Mouse (Mus musculus) intestine, embryonic 15.5 days (tissue): ENCODE data around the gene Lnx1. TPM values are rescaled to one million over a fixed set of nuclear protein-coding genes. Genes with fewer than 3 reads are reported as not detected.
A peak's percentile ranks its signal among the peaks of the same experiment; 100 is the strongest.

ENCODE experiments used
- ATAC-seq: fragments of 200-750 bp; cut with Nextera tagmentation; 2 replicates; pipeline ENCODE4 v1.8.0; 2017; ENCODE audit warnings: moderate TSS enrichment, moderate library complexity
- H3K27ac ChIP-seq: fragments of 300-500 bp; sonication (generic); 2 replicates; pipeline ENCODE4 v1.5.1; 2015; ENCODE audit warnings: mild to moderate bottlenecking, inconsistent platforms
- H3K27me3 ChIP-seq: fragments of 300-500 bp; sonication (generic); replicated peaks from 2 replicates; pipeline ENCODE4 v1.6.1; 2015; ENCODE audit warnings: inconsistent platforms
- H3K36me3 ChIP-seq: fragments of 300-500 bp; sonication (generic); 2 replicates; pipeline ENCODE4 v1.6.1; 2015; ENCODE audit warnings: inconsistent platforms
- H3K4me1 ChIP-seq: fragments of 300-500 bp; sonication (generic); replicated peaks from 2 replicates; pipeline ENCODE4 v1.6.1; 2015; ENCODE audit warnings: inconsistent platforms
- H3K4me2 ChIP-seq: fragments of 300-500 bp; sonication (generic); replicated peaks from 2 replicates; pipeline ENCODE4 v1.6.1; 2015; ENCODE audit warnings: mild to moderate bottlenecking, inconsistent platforms
- H3K4me3 ChIP-seq: fragments of 300-500 bp; sonication (generic); replicated peaks from 2 replicates; pipeline ENCODE4 v1.5.1; 2015; ENCODE audit warnings: inconsistent platforms
- H3K9ac ChIP-seq: fragments of 300-500 bp; sonication (generic); 2 replicates; pipeline ENCODE4 v1.6.1; 2015; ENCODE audit warnings: inconsistent platforms
- H3K9me3 ChIP-seq: fragments of 300-500 bp; sonication (generic); 2 replicates; pipeline ENCODE4 v1.6.1; 2016; ENCODE audit warnings: inconsistent platforms
- WGBS: fragments of 180-500 bp; shearing (Covaris S2); methylation state at CpG from one replicate; pipeline ENCODE4 v1.1.7; 2015; 5-methylcytosine and 5-hydroxymethylcytosine counted together
- polyA plus RNA-seq: library from polyadenylated mRNA; unstranded; fragments of >200 nt; fragmentation: Nextera tagmentation; extraction: Ambion mirVana; gene quantifications from 2 replicates; pipeline ENCODE4 v1.2.1, GENCODE M21; 2015

Lnx1 gene
- polyA plus RNA-seq, 1 experiment from 2014 or later, result 5.9 TPM

GRCm38 (mm10) chr5:74721816-74722215 is 19.1 kb upstream of the Lnx1 start:
- no peak for ATAC-seq
- Histone ChIP-seq H3K9me3 (no peaks in the 10 kb centered on the region), H3K9ac (no peak overlapping the region), H3K4me1 (no peaks in the 10 kb centered on the region), H3K27ac (no peak overlapping the region), H3K36me3 (no peaks in the 10 kb centered on the region), H3K4me2 (no peak overlapping the region), H3K4me3 (no peak overlapping the region), H3K27me3 (no peaks in the 10 kb centered on the region)
- 72% methylated on average over 3 of the region's 3 CpGs for WGBS

GRCm38 (mm10) chr5:74720661-74721060 is 17.9 kb upstream of the Lnx1 start:
- H3K4me1 ChIP-seq, result peaks cover 5% of the 10 kb centered on the region; the same call in 1 of the 2 replicates
- WGBS, result 62% methylated on average over 9 of the region's 9 CpGs

GRCm38 (mm10) chr5:74716165-74716564 is 13.5 kb upstream of the Lnx1 start:
- ATAC-seq, result no peak
- Histone ChIP-seq H3K4me1 (peaks cover 5% of the 10 kb centered on the region; the same call in 1 of the 2 replicates), H3K27me3 (no peaks in the 10 kb centered on the region), H3K4me2 (no peak overlapping the region), H3K9me3 (no peaks in the 10 kb centered on the region), H3K36me3 (no peaks in the 10 kb centered on the region), H3K4me3 (no peak overlapping the region), H3K27ac (no peak overlapping the region), H3K9ac (no peak overlapping the region)
- WGBS, result 28% methylated on average over 7 of the region's 7 CpGs

More at GRCm38 (mm10) chr5:74720661-74721060, 17.9 kb upstream of the Lnx1 start:
- no peaks in the 10 kb centered on the region for H3K9me3 ChIP-seq
- H3K36me3 ChIP-seq, result no peaks in the 10 kb centered on the region
- no peak overlapping the region for H3K9ac ChIP-seq
- no peak overlapping the region for H3K4me2 ChIP-seq
- no peak for ATAC-seq
- H3K4me3 ChIP-seq, result no peak overlapping the region
- H3K27me3 ChIP-seq, result no peaks in the 10 kb centered on the region
- H3K27ac ChIP-seq, result no peak overlapping the region

- H3K27me3 ChIP-seq, result no peaks in the 10 kb centered on the region
- H3K9me3 ChIP-seq, result no peaks in the 10 kb centered on the region
- H3K27ac ChIP-seq, result no peak overlapping the region
- no peaks in the 10 kb centered on the region for H3K36me3 ChIP-seq
- ATAC-seq, result no peak
- no peak overlapping the region for H3K9ac ChIP-seq
- peaks cover 5% of the 10 kb centered on the region; the same call in 1 of the 2 replicates for H3K4me1 ChIP-seq
- no peak overlapping the region for H3K4me2 ChIP-seq
- 81% methylated on average over 4 of the region's 4 CpGs for WGBS
- no peak overlapping the region for H3K4me3 ChIP-seq
Observed at GRCm38 (mm10) chr5:74712811-74713210, 10.1 kb upstream of the Lnx1 start.

GRCm38 (mm10) chr5:74711988-74712387 is 9.3 kb upstream of the Lnx1 start:
- no peak for ATAC-seq
- H3K4me3 ChIP-seq, result no peak overlapping the region
- peaks cover 5% of the 10 kb centered on the region; the same call in 1 of the 2 replicates for H3K4me1 ChIP-seq
- no peaks in the 10 kb centered on the region for H3K9me3 ChIP-seq
- H3K4me2 ChIP-seq, result no peak overlapping the region
- H3K27ac ChIP-seq, result no peak overlapping the region
- no peaks in the 10 kb centered on the region for H3K36me3 ChIP-seq
- no peak overlapping the region for H3K9ac ChIP-seq
- WGBS, result 86% methylated on average over 2 of the region's 2 CpGs
- no peaks in the 10 kb centered on the region for H3K27me3 ChIP-seq

- Histone ChIP-seq H3K4me1 (0 out of 2 replicates have a peak, but pooled peaks cover 2% of the 10 kb centered on the region), H3K9me3 (no peaks in the 10 kb centered on the region), H3K27me3 (no peaks in the 10 kb centered on the region), H3K4me3 (no peak overlapping the region), H3K36me3 (no peaks in the 10 kb centered on the region), H3K27ac (no peak overlapping the region), H3K4me2 (no peak overlapping the region), H3K9ac (no peak overlapping the region)
- ATAC-seq, result no peak
- 43% methylated on average over 1 of the region's 1 CpGs for WGBS
Observed at GRCm38 (mm10) chr5:74711056-74711455, 8.3 kb upstream of the Lnx1 start.

- no peak overlapping the region for H3K4me3 ChIP-seq
Observed at GRCm38 (mm10) chr5:74710181-74710580, 7.5 kb upstream of the Lnx1 start.

GRCm38 (mm10) chr5:74704460-74704790 is 1.7 kb upstream of the Lnx1 start:
- H3K27ac ChIP-seq, result peak overlapping the region; percentile 33
- H3K27me3 ChIP-seq, result no peaks in the 10 kb centered on the region
- H3K9me3 ChIP-seq, result no peaks in the 10 kb centered on the region
- peak overlapping the region; percentile 57 for H3K4me2 ChIP-seq
- no peaks in the 10 kb centered on the region for H3K36me3 ChIP-seq
- no peaks in the 10 kb centered on the region for H3K4me1 ChIP-seq
- WGBS, result 5% methylated on average over 8 of the region's 8 CpGs
- H3K4me3 ChIP-seq, result peak overlapping the region; percentile 38
- no peak overlapping the region for H3K9ac ChIP-seq
- peak; percentile 93 for ATAC-seq

More at GRCm38 (mm10) chr5:74710181-74710580, 7.5 kb upstream of the Lnx1 start:
- Histone ChIP-seq H3K36me3 (no peaks in the 10 kb centered on the region), H3K9me3 (no peaks in the 10 kb centered on the region), H3K9ac (no peak overlapping the region), H3K4me1 (no peaks in the 10 kb centered on the region), H3K27ac (no peak overlapping the region), H3K27me3 (no peaks in the 10 kb centered on the region), H3K4me2 (no peak overlapping the region)
- 91% methylated on average over 4 of the region's 4 CpGs for WGBS
- no peak for ATAC-seq

GRCm38 (mm10) chr5:74703741-74704459 is 1.2 kb upstream of the Lnx1 start:
- peak; percentile 75 for ATAC-seq
- Histone ChIP-seq H3K4me2 (peak overlapping the region; percentile 57), H3K9me3 (no peaks in the 10 kb centered on the region), H3K27me3 (no peaks in the 10 kb centered on the region), H3K4me1 (no peaks in the 10 kb centered on the region), H3K27ac (peak overlapping the region; percentile 33), H3K4me3 (peak overlapping the region; percentile 38), H3K36me3 (no peaks in the 10 kb centered on the region), H3K9ac (no peak overlapping the region)
- 26% methylated on average over 17 of the region's 17 CpGs for WGBS

GRCm38 (mm10) chr5:74700918-74701317 is 1.8 kb downstream of the Lnx1 start:
- Histone ChIP-seq H3K9ac (no peak overlapping the region), H3K36me3 (no peaks in the 10 kb centered on the region), H3K9me3 (no peaks in the 10 kb centered on the region), H3K27ac (peak overlapping the region; percentile 24), H3K4me3 (no peak overlapping the region), H3K27me3 (no peaks in the 10 kb centered on the region), H3K4me1 (no peaks in the 10 kb centered on the region), H3K4me2 (0 out of 2 replicates have a peak overlapping the region, but pooled peaks have one; percentile 3)
- ATAC-seq, result peak; percentile 63
- 64% methylated on average over 2 of the region's 2 CpGs for WGBS

GRCm38 (mm10) chr5:74699673-74700072 is 3.0 kb downstream of the Lnx1 start:
- Histone ChIP-seq H3K27ac (no peak overlapping the region), H3K27me3 (no peaks in the 10 kb centered on the region), H3K9me3 (no peaks in the 10 kb centered on the region), H3K4me1 (no peaks in the 10 kb centered on the region), H3K9ac (no peak overlapping the region), H3K4me2 (no peak overlapping the region), H3K36me3 (no peaks in the 10 kb centered on the region), H3K4me3 (no peak overlapping the region)
- WGBS, result 100% methylated on average over 1 of the region's 1 CpGs
- ATAC-seq, result no peak

- H3K36me3 ChIP-seq, result no peaks in the 10 kb centered on the region
- no peak overlapping the region for H3K4me3 ChIP-seq
- no peak overlapping the region for H3K9ac ChIP-seq
- ATAC-seq, result no peak
- 90% methylated on average over 9 of the region's 9 CpGs for WGBS
- no peaks in the 10 kb centered on the region for H3K9me3 ChIP-seq
- no peak overlapping the region for H3K4me2 ChIP-seq
- no peaks in the 10 kb centered on the region for H3K27me3 ChIP-seq
- no peaks in the 10 kb centered on the region for H3K4me1 ChIP-seq
- H3K27ac ChIP-seq, result no peak overlapping the region
Observed at GRCm38 (mm10) chr5:74697534-74697933, 5.2 kb downstream of the Lnx1 start.

- ATAC-seq, result no peak
- Histone ChIP-seq H3K4me1 (no peaks in the 10 kb centered on the region), H3K9ac (no peak overlapping the region), H3K4me3 (no peak overlapping the region), H3K27ac (no peak overlapping the region), H3K27me3 (no peaks in the 10 kb centered on the region), H3K4me2 (no peak overlapping the region), H3K36me3 (no peaks in the 10 kb centered on the region), H3K9me3 (no peaks in the 10 kb centered on the region)
- WGBS, result 75% methylated on average over 7 of the region's 7 CpGs
Observed at GRCm38 (mm10) chr5:74694390-74694801, 8.3 kb downstream of the Lnx1 start.
